Mouse (Mus musculus) hindbrain, embryonic 10.5 days (tissue): ENCODE results near the gene N4bp1. TPM values are rescaled to one million over a fixed set of nuclear protein-coding genes. Genes with fewer than 3 reads are reported as not detected.

Experiments used
- DNase-seq: peaks from one replicate; pipeline ENCODE4 v3.0.0-alpha.2; 2017; ENCODE audit warnings: low spot score
- H3K27ac ChIP-seq: fragments of 300-500 bp; sonication (generic); 2 replicates; pipeline ENCODE4 v1.5.1; 2016; ENCODE audit warnings: mild to moderate bottlenecking, moderate library complexity
- H3K27me3 ChIP-seq: fragments of 300-500 bp; sonication (generic); 2 replicates; pipeline ENCODE4 v1.6.1; 2016; ENCODE audit warnings: mild to moderate bottlenecking; ENCODE audit not compliant: poor library complexity, insufficient read depth, severe bottlenecking
- H3K36me3 ChIP-seq: fragments of 300-500 bp; sonication (generic); 2 replicates; pipeline ENCODE4 v1.6.1; 2016; ENCODE audit warnings: mild to moderate bottlenecking, moderate library complexity
- H3K4me1 ChIP-seq: fragments of 300-500 bp; sonication (generic); replicated peaks from 2 replicates; pipeline ENCODE4 v1.6.1; 2016; ENCODE audit warnings: mild to moderate bottlenecking
- H3K4me3 ChIP-seq: fragments of 300-500 bp; sonication (generic); 2 replicates; pipeline ENCODE4 v1.5.1; 2016; ENCODE audit warnings: mild to moderate bottlenecking, moderate library complexity
- H3K9me3 ChIP-seq: fragments of 300-500 bp; sonication (generic); 2 replicates; pipeline ENCODE4 v1.6.1; 2016; ENCODE audit warnings: mild to moderate bottlenecking, moderate library complexity
- WGBS: fragments of 180-500 bp; shearing (Covaris S2); methylation state at CpG from one replicate; pipeline ENCODE4 v1.1.7; 2016; 5-methylcytosine and 5-hydroxymethylcytosine counted together
- polyA plus RNA-seq: library from polyadenylated mRNA; unstranded; fragments of >200 nt; fragmentation: Nextera tagmentation; extraction: Ambion mirVana; gene quantifications from 2 replicates; pipeline ENCODE4 v1.2.1, GENCODE M21; 2016

Gene N4bp1
- polyA plus RNA-seq, 1 experiment from 2014 or later: 9.2 TPM

DNA sequence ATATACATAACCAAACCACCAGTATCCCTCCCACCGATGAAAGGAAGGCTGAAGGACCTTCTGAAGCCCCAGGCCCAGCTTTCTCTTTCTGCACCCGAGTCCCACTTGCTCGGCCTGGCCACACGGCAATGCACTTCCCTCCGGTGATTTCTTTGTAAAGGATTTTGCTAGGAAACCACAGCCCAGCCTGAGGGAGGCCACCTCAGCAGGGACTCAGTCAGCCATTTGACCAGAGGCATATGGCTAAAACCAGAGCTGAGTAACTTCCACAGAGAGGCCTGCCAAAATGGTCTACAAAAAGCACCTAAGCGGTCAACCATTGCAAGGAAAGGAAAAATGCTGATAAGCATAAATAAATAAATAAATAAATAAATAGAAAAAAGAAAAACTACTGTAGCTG lies 90.3 kb downstream of the N4bp1 start:
- no peak overlapping the region for H3K4me3 ChIP-seq
- no peaks in the 10 kb centered on the region for H3K27me3 ChIP-seq
- WGBS: 46% methylated on average over 6 of the region's 6 CpGs
- no peak for DNase-seq
- H3K27ac ChIP-seq: no peak overlapping the region
- H3K4me1 ChIP-seq: peaks cover 8% of the 10 kb centered on the region
- H3K36me3 ChIP-seq: no peaks in the 10 kb centered on the region
- H3K9me3 ChIP-seq: no peaks in the 10 kb centered on the region

DNA sequence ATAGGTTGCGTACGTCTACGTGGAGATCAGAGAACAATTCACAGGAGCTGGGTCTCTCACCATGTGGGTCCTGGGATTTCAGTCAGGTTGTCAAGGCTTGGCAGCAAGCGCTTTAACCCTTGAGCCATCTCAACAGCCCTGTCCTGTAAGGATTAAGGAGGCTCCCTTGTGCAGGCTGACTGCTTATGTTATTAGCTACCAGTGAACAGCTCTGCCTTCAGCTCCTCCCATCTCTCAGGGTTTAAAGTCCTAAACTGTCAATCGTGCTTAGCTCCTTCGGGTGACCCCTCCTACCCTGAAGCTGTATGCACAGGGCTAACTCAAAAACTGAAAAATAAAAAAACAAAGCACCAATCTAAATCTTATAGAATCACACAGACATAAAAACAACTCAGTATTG lies 93.5 kb downstream of the N4bp1 start:
- Histone ChIP-seq H3K4me1 (peaks cover 21% of the 10 kb centered on the region), H3K27me3 (no peaks in the 10 kb centered on the region), H3K9me3 (no peaks in the 10 kb centered on the region), H3K36me3 (no peaks in the 10 kb centered on the region), H3K27ac (no peak overlapping the region), H3K4me3 (no peak overlapping the region)
- DNase-seq: no peak
- WGBS: 88% methylated on average over 6 of the region's 6 CpGs

DNA sequence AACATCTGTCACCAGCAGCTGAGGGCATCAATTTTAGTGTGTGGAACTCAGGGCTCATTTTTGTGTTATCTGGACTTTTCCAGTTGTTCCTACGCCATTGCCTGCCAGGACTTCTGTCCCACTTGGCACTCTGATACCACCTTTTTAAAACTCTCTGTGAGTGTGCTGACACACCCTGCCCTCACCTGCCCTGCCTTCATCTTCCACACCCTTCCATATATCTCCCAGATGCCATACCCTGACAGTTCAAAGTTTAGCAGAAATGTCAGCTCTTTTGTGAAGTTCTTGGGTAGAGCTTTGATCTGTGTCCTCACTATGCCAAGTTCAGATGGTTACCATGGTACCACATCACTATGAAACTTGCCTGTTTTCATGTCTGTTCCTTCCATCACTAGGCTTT lies 95.5 kb downstream of the N4bp1 start:
- no peaks in the 10 kb centered on the region for H3K27me3 ChIP-seq
- H3K36me3 ChIP-seq: no peaks in the 10 kb centered on the region
- H3K4me3 ChIP-seq: no peak overlapping the region
- no peak for DNase-seq
- no peaks in the 10 kb centered on the region for H3K9me3 ChIP-seq
- no peak overlapping the region for H3K27ac ChIP-seq
- H3K4me1 ChIP-seq: peaks cover 21% of the 10 kb centered on the region
- 86% methylated on average over 1 of the region's 1 CpGs for WGBS

DNA sequence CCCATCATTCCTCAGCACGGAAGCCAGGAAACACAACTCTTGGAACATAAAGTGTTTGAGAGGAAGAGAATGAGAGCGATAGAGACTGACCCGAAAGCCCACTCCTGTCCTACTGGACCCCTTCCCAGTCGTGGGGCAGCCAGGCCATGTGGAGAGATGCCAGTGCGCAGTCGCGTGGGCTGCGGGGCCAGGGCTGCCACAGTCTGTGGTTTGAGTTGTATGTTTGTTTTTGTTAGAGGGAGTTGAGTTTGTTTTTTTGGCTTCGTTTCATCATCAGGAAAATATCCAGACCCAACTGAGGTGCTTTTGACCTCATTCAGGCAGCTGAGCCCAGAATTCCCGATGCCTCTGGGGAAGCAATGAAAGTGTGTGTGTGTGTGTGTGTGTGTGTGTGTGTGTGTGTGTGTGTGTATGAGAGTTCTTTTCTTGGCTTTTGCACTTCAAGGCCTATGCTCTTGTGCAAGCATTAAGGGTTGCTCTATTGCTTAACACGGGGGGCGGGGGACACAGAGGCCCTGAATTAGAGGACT lies 97.1 kb downstream of the N4bp1 start:
- peaks cover 21% of the 10 kb centered on the region for H3K4me1 ChIP-seq
- no peak for DNase-seq
- no peaks in the 10 kb centered on the region for H3K36me3 ChIP-seq
- no peaks in the 10 kb centered on the region for H3K27me3 ChIP-seq
- H3K4me3 ChIP-seq: no peak overlapping the region
- 76% methylated on average over 12 of the region's 12 CpGs for whole genome bisulfite sequencing
- H3K27ac ChIP-seq: no peak overlapping the region; the same call in 1 of the 2 replicates
- H3K9me3 ChIP-seq: no peaks in the 10 kb centered on the region

GRCm38 (mm10) chr8:86786498-86786897 lies 98.6 kb downstream of the N4bp1 start:
- no peak overlapping the region for H3K27ac ChIP-seq
- no peaks in the 10 kb centered on the region for H3K9me3 ChIP-seq
- no peaks in the 10 kb centered on the region for H3K27me3 ChIP-seq
- H3K36me3 ChIP-seq: no peaks in the 10 kb centered on the region
- no peak for DNase-seq
- H3K4me3 ChIP-seq: no peak overlapping the region
- peaks cover 21% of the 10 kb centered on the region for H3K4me1 ChIP-seq
- WGBS: 59% methylated on average over 5 of the region's 5 CpGs

GRCm38 (mm10) chr8:86781094-86781493 lies 104.0 kb downstream of the N4bp1 start:
- Histone ChIP-seq H3K27me3 (no peaks in the 10 kb centered on the region), H3K4me1 (no peaks in the 10 kb centered on the region; the same call in 1 of the 2 replicates), H3K4me3 (no peak overlapping the region), H3K36me3 (no peaks in the 10 kb centered on the region), H3K9me3 (no peaks in the 10 kb centered on the region), H3K27ac (no peak overlapping the region)
- no peak for DNase-seq
- WGBS: 90% methylated on average over 8 of the region's 8 CpGs

DNA sequence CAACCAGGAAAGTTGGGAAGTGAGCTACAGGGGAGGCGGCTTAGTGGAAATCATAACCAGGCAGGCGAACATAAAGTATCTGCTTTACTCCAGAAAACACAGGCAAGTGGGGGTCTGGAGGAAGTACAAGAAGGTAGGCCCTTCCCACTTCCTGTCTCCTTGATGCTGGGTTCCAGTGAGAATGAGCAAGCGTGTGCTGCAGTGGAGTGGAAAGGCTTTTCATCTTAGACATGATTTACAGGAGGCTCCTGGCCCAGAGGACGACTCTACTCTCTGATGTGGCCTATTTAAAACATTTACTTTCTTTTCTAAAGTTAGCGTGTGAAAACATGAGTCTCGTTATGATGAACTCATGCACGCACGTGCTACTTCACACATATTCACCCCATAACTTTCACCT lies 105.9 kb downstream of the N4bp1 start:
- no peak for DNase-seq
- H3K27ac ChIP-seq: no peak overlapping the region
- H3K9me3 ChIP-seq: no peaks in the 10 kb centered on the region
- 85% methylated on average over 8 of the region's 8 CpGs for WGBS
- no peak overlapping the region for H3K4me3 ChIP-seq
- H3K36me3 ChIP-seq: no peaks in the 10 kb centered on the region
- H3K4me1 ChIP-seq: no peaks in the 10 kb centered on the region
- no peaks in the 10 kb centered on the region for H3K27me3 ChIP-seq

DNA sequence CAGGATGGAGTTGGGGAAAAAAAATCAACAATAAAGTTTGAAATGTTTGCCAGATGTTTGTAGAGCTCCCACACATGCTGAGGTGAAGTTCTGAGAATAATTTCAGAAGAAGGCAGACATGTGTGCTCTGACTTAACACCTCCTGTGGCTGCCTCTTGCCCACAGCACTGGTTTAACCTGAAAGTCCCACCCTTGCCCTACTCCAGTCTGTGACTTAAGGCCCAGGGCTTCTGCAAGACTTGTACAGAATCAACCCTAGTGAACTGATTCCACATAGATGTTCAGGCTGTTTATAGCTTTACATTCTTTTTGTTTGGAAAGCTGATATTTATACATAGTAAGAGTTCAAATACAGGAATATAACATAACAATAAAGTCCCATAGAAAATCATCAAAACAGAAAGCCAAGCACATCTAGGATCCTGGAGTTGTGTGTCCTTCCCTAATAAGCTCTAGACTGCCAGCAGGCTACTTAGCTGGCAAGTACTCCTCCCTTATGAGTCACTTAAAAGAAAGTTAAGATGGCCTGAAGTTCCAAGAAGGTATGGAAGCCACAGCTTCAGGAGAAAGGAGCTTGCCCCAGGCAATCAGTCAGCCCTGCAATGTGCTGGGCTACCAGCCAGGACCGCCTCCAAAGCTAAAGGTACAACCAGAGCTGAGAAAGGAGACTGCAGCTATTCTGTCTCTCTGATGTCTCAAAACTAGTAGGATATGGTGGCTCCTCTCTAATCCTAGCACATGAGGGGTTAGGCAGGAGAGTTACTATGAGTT lies 114.9 kb downstream of the N4bp1 start:
- no peaks in the 10 kb centered on the region for H3K9me3 ChIP-seq
- no peaks in the 10 kb centered on the region for H3K36me3 ChIP-seq
- WGBS: 70% methylated on average over 1 of the region's 1 CpGs
- no peak for DNase-seq
- H3K4me1 ChIP-seq: no peaks in the 10 kb centered on the region
- H3K27ac ChIP-seq: no peak overlapping the region
- no peaks in the 10 kb centered on the region for H3K27me3 ChIP-seq
- no peak overlapping the region for H3K4me3 ChIP-seq

- Histone ChIP-seq H3K4me3 (no peak overlapping the region), H3K27me3 (no peaks in the 10 kb centered on the region), H3K27ac (no peak overlapping the region), H3K36me3 (no peaks in the 10 kb centered on the region), H3K9me3 (no peaks in the 10 kb centered on the region), H3K4me1 (no peaks in the 10 kb centered on the region)
- no peak for DNase-seq
- WGBS: 83% methylated on average over 5 of the region's 5 CpGs
Measured at GRCm38 (mm10) chr8:86768499-86768898, 116.6 kb downstream of the N4bp1 start.

DNA sequence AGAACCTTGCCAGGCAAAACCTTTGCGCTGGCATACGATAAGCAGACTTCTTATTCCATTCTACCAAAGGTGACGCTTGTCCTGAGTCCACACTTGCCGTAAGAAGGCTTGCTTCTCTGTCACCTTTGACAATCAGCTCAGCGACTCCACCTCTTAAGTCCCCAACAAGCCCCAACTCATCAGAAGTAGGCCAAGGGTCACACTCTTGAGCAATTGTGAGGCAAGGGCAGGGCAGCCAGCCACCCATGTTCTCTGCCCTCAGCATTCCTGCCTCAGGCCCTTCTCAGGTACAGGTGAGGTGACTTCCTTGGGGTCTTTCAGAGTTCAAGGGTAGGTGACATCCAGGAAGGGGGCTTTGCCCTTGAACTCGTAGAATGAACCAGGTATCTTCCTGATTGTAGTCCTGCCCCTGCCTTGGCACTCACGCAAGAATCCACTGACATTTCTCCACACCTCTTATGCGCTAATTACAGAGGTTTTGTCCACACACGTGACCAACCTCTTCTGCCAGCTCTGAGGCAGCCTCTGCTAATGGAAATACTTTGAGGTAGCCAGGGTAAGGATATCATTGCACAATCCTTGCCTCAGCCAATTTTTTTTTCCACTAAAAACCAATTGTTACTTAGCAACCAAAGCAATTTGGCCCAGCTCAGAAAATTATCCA lies 118.4 kb downstream of the N4bp1 start:
- Histone ChIP-seq H3K9me3 (no peaks in the 10 kb centered on the region), H3K4me1 (no peaks in the 10 kb centered on the region), H3K27me3 (no peaks in the 10 kb centered on the region), H3K36me3 (no peaks in the 10 kb centered on the region), H3K4me3 (no peak overlapping the region), H3K27ac (no peak overlapping the region)
- WGBS: 88% methylated on average over 9 of the region's 9 CpGs
- no peak for DNase-seq

GRCm38 (mm10) chr8:86765669-86766068 lies 119.4 kb downstream of the N4bp1 start:
- DNase-seq: no peak
- 91% methylated on average over 8 of the region's 8 CpGs for WGBS
- H3K27me3 ChIP-seq: no peaks in the 10 kb centered on the region
- no peak overlapping the region for H3K4me3 ChIP-seq
- H3K36me3 ChIP-seq: no peaks in the 10 kb centered on the region
- no peak overlapping the region for H3K27ac ChIP-seq
- no peaks in the 10 kb centered on the region for H3K9me3 ChIP-seq
- H3K4me1 ChIP-seq: no peaks in the 10 kb centered on the region

GRCm38 (mm10) chr8:86765155-86765554 lies 119.9 kb downstream of the N4bp1 start:
- H3K27ac ChIP-seq: no peak overlapping the region
- H3K9me3 ChIP-seq: no peaks in the 10 kb centered on the region
- H3K4me3 ChIP-seq: no peak overlapping the region
- no peaks in the 10 kb centered on the region for H3K27me3 ChIP-seq
- no peaks in the 10 kb centered on the region for H3K4me1 ChIP-seq
- WGBS: 88% methylated on average over 10 of the region's 10 CpGs
- no peak for DNase-seq
- H3K36me3 ChIP-seq: no peaks in the 10 kb centered on the region

GRCm38 (mm10) chr8:86762806-86763205 lies 122.3 kb downstream of the N4bp1 start:
- H3K27ac ChIP-seq: no peak overlapping the region
- no peaks in the 10 kb centered on the region for H3K4me1 ChIP-seq
- no peak for DNase-seq
- H3K36me3 ChIP-seq: no peaks in the 10 kb centered on the region
- no peaks in the 10 kb centered on the region for H3K9me3 ChIP-seq
- H3K27me3 ChIP-seq: no peaks in the 10 kb centered on the region
- no peak overlapping the region for H3K4me3 ChIP-seq
- 56% methylated on average over 5 of the region's 5 CpGs for WGBS
